Mouse (Mus musculus) right cerebral cortex, postnatal 14 days (tissue): ENCODE measurements around the gene Neurl4.
A peak's percentile ranks its signal among the peaks of the same experiment; 100 is the strongest.
"Not testable (repeated sequence)": the region's sequence is repeated elsewhere in the genome, so short reads cannot be mapped to it uniquely, and the experiment has no call there.

ENCODE experiments used
- DNase-seq: peaks from one replicate; pipeline ENCODE4 v3.0.0; 2022

Neurl4 gene

DNA sequence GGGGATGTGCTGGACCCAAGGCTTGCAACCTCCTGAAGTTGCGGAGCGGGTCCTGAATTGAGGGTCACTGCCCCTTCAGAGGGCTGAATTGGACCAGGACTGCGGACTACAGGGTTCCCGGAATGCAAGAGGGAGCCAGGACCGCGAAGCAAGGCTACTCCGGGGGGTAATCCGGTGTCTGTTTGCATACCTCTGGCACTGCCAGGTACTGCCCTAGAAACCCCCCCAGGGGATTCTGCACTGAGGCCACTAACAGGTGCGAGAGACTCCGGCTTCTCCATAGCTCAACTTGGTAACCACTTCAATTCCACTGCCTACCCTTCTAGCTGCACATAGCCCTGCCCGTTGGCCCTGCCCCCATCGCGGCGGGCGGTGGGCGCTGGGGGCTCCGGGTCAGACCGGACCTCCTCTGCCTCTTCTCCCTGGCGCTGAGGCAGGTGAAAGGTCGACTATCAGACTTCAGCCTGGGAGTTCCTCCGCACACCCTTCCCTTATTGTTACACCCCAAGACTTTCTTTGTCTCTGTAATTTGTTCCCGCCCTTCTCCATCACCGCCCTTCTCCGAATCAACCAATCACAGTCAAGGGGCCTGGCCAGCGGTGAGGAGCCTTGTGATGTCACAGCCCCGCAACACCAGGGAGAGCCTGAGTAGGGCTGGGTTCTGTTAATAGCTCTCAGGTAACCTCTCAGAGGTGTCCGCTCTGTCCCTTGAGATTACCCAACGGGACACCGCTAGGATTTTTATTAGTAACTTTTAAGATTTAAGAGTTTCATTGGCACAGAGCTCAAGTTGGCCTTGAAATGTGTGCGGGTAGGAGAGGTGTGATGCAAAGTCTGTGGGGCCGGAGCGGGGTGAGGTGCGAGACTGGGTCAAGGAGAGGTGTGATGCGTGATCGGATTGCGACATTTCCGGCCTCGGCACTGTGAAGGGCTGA lies at the start of gene Neurl4, which contains the start of gene 2810408A11Rik:
Gene Neurl4 (plus strand): TSS at position 602 of the 935 bp plus-strand sequence.
Gene 2810408A11Rik (minus strand): TSS at position 517 of the 935 bp plus-strand sequence.
- DNase-seq, result peak; percentile 83

DNA sequence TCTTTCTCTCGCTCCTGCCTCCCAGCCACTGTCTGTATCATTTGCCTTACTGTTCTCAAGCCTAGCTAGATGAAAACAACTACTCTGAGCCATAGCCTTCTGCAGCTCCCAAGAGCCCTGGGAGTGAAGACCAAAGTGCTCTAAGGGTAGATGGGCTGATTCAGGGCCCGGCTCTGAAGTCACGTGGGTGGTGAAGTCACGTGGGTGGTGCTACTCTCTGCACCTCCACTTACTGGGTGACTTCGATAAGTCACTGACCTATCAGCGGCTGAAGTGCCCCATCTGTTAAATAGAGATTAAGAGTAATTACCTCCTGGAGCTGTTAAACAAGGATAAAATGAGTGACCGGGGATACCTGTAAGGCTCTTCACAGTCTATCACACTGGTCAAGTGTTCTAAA lies 46.9 kb upstream of the Neurl4 start:
- DNase-seq, result no peak

DNA sequence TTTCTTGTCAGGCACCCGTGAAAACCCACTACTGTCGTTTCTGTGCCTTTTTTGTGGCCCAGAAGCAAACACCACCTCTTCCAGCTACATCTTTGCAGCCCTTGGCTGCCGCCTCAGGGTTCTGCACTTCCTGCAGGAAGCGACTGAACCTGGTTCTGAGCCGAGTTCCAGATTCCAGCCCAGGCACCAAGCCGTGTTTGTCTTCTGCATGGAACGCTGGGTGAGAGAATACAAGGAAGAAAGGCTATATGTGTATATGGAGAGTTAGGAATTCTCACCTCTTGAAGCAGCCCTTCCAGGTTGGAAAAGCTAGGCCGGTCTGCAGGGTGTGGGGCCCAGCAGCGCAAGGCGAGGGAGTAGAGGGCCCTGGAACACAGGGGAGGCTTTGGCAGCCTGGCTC lies 46.2 kb upstream of the Neurl4 start:
- DNase-seq, result no peak

DNA sequence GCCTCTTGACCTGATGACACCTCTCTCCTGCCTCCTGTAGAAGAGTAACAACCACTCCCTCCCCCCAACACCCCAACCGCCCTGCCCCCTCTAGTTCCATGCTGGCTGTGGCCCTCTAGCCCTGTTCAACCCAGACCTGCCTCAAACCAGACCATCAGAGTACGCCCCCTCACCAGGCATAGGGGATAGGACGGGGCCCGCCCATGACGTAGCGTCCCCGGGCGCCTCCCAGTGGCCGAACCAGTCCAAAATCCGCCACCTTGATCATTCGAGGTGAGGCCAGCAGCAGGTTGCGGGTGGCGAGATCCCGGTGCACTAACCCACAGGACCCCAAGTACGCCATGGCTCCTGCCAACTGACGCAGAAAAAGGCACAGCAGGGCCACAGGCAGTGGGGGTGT lies 45.5 kb upstream of the Neurl4 start:
- no peak for DNase-seq

DNA sequence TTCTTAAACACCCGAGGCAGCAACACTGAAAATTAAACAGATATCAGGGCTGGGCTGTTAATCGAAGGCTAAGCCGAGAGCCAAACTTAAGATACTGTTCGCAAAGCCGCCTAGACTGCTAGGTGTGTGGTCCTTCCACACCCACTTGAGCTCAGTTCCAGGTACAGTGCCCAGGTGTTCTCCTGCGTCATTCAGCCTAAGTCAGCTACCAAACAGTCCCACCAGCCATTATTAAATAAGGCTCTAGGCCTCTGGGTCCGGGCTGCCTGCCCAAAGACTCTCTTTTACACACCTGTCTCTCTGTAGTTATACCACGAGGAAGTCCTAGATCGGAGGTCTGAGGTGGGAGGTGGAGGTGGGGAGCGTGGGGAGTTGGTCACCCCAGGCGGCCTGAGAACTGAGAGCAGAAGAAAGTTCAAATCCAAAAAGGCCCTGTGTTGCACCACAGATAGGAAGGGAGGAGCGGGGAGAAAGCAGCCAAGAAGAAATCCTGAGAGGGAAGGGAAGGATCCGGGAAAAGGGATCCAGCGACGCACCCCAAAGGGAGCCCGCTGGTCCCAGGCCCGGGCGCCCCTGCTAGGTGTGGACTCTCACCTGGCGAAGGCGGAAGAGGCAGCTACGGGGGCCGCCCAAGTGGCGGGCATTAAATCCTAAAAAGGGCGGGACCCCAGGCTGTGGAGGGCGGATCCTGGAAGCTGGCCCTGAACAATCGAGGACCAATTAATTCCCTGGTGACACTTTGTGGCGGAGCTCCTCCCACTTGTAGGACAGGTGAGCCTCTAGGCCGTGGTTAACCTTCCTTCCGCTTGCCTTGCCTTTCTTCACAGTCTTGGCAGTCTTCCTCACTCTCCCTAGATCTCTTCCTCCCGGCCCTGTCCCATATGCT lies 42.5 kb upstream of the Neurl4 start, which contains the start of gene Tnk1:
Gene Tnk1 (minus strand): TSS at position 618 of the 886 bp plus-strand sequence.
- no peak for DNase-seq

DNA sequence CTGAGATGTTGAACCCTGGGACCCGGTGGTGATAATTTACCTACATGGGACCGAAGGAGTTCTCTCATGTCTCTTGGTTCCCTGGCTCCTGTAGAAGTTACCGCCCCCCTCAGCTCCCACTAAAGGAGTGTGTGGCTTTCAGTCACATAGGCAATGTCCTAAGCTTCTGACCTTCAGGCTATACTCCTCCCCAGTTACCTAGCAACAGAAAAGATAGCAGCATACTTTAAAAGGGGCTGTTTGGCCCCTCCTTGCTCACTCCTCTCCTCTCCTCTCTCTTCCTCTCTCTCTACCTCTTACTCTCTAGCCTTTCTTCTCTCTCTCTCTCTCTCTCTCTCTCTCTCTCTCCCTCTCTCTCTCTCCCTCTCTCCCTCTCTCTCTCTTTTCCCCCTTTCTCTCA lies 37.1 kb upstream of the Neurl4 start:
- not testable (repeated sequence) for DNase-seq

DNA sequence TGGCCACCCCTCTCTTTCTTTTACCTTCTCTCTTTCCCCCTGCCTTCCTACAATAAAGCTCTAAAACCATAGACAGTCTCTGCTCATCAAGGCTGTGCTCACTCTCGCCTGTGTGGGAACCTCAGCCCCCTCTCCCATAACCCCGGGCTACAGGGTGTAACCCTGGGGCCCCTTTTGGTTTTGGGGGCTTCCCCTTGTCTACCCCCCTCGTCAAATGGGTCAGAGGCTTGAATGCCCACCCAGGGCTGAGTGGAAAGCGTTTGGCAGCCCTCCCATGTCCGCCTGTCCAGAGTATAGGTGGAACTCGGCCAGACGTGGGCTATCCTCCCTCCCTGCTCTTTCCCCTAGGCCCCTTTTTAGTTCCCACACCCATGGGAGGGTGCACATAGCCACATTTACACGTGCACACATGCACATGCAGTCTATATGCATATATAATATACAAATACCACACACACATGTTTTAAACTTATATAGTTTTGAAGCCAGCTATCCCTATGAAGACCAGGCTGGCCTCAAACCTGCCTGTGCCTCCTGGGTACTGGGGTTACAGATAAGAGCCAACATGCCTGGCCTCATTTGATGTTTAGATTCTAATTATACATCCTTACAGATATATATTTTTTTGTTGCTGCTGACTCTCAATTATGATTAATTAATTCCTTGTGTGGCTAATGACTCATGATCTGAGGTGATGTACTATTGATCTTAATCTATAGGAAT lies 36.6 kb upstream of the Neurl4 start:
- DNase-seq, result no peak

DNA sequence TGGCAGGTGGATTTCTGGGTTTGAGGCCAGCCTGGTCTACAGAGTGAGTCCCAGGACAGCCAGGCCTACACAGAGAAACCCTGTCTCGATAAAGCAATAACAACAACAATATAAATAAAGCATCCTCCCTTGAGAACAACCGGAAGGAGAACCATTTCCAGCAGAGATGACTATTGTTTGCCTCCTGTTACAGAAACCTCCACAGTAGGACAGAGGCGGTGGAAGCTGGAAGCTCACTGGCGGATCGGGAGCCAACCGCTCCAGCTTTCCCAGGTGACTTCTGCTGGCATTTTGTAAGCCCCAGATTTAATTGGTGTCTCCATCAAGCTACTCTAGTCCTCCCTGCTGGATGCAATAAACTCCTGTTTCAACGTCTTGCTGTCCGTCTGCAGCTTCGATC lies 35.3 kb upstream of the Neurl4 start:
- no peak for DNase-seq

DNA sequence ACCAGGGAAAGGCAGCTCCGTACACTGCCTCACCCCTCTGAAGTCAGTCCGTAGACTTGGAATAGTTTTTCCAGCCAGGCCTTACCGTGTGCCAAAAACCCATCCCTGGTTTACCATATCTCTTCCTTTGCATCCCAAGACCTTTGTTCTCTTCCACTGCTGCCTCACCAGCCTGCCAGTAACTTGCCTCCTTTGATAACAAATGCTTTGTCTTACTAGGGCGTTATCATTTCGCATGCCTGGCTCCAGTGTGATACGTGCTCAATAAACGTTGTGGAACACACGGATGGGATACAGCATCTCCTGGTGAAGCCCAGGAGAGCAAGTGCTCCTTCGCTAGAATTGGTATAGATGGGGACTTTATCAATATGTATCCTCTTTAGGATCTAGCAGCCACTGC lies 33.5 kb upstream of the Neurl4 start:
- no peak for DNase-seq

DNA sequence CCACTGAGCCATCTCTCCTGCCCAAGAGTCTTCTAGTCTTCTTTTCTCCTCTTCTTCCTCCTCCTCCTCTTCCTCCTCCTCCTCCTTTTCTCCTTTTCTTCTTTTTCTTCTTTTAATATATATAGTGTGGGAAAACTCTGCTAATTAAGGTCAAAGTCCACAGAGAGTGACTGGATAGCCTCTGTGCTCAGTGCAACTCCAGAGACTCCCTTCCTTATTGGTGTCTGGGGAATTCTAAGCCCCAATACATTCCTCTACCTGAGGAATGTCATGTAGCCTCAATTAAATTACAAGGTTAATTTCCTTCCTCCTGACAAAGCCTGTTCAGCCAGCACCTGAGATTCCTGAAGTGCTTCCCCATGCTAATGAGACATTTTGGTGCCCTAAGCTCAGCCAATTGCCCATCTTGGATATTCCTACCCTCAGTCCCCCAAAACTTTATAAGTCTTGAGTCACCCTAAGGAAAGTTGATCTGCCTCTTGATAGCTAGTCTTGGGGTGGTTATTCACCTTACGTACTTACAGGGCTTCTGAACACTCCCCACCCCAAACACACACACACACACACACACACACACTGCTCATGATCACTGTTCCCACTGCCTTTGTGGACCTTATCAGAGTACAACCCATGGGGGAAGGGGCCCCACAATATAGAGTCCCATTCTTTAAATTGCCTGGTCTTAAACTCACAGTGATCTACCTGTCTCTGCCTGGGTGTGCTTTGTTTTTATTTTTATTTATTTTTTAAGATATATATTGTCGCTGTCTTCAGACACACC lies 30.4 kb upstream of the Neurl4 start:
- no peak for DNase-seq

DNA sequence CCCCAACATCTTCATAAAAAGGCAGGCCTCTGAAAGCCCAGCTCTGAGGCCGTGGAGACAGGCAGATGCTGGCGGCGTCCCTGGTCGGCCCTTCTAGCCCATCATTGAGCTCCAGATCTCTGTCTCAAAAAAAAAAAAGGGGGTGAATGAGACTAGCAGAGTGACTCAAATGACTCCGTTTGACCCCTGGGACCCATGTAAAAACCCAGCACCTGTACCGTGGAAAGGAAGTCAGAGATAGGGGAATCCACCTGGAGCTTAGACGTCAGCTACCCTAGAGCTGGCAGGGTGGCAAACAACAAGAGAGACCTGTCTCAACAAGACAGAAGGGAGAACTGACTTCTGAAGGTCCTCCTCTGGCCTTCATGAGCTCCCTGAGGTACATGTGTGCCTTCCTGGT lies 29.1 kb upstream of the Neurl4 start:
- no peak for DNase-seq

DNA sequence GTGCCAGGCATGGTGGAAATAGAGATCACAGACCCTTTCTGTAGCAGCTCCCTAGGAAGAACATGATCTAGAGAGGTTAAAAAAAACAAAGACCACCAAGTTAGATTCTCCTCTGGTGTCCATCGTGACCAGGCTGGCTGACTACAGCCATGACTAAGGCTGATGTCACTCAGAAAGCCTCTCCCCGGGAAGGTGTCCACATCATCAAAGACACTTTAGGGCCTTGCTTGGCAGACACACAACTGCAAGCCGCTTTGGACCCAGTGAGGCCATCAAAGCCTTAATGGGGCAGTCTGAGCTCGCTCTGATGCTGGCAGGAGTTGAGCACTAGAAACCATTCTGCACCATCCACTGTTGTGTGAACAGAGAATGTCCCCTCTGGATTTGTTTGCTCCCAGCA lies 28.4 kb upstream of the Neurl4 start:
- no peak for DNase-seq

DNA sequence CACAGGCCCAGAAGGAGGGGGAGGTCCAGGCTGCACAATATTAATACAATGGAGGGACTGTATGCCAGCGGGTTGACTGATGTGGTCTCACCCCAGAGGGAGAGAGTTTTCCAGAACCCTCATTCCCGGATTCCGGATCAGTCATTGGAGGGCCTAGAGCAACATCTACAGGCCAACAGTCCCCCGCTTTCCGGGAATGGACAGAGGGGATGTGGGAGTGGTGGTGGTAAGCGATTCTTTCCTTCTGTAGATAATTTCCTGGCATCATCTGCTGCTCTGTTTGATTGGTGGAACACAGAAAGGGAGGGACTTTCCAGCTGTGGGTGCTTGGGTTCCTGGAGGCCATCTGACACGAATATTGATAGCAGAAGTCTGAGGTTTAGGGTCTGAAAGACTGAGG lies 24.7 kb upstream of the Neurl4 start:
- no peak for DNase-seq

DNA sequence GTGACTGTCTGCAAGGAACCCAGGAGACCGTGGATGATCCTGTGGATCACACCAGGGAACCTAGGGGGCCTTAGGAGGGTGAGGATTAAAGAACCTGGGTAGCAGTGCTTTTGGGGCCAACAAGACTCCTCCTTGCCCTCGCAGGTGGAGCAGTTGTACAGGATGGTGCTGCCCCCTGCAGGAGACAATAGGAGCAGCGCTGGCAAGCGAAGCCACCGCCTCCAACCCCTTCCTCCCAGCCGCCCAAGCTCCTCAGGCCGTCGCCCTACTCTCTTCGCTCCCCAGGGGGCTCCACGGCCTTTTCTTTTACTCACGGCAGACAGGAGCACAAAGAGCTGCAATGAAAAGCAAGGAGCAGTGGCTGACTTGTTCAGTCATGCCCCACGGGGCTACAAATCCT lies 24.0 kb upstream of the Neurl4 start:
- DNase-seq, result peak; percentile 84

DNA sequence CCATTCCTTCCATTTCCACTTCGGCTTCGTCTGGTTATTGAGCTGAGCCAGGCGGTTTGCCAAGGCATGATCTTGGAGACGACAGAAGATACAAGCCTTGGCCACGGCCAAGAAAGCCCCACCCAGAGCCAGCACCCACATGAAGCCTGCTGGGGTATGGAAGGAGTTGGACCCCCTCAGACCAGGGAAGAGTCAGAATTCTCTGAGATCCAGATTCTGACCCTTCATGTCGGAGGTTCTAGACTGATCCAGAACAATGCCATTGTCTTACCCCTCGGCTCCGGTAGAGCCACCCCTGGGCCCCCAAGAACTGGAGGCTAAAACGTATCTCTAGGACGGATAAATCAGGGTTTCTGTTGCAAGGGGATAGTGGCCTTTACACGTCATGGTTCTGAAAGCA lies 23.0 kb upstream of the Neurl4 start, which contains the start of gene Tmem95:
Gene Tmem95 (minus strand): TSS at position 141 of the 400 bp plus-strand sequence.
- no peak for DNase-seq

DNA sequence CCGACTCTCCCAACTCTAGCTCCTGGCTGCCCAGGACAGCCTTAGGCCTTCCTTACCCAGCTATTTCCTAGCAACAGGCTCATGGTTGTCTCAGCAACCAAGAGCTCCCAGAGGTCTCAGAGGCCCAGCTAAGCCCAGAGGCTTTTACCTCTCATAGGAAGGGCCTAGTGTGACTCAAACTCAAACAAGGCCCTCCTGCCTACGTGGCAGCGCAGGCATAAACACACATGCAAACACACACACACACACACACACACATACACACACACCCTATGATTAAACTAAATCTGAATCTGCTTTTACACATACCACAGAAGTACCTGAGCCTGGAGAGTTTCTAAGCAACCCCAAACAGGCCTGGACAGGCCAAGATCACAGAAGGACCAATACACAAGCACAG lies 22.5 kb upstream of the Neurl4 start:
- no peak for DNase-seq

DNA sequence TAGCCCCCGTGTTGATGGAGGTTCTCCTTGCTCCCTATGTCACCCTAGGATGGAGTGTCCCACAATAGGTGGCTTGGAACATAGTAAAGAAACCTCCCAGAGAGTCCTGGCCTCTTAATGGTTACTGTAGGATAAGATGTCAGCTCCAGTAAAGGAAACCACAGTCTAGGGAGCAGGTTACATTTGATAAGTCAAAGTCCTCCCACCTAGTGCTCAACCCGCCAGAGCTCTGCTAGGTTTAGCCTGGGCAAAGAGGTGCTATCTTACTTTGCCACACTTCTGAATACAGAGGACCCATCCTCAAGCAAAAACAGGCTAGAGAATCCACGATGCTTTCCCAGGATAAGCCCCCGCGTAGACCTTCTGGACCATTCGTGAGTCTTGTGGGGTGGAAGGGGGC lies 21.9 kb upstream of the Neurl4 start:
- DNase-seq, result no peak

DNA sequence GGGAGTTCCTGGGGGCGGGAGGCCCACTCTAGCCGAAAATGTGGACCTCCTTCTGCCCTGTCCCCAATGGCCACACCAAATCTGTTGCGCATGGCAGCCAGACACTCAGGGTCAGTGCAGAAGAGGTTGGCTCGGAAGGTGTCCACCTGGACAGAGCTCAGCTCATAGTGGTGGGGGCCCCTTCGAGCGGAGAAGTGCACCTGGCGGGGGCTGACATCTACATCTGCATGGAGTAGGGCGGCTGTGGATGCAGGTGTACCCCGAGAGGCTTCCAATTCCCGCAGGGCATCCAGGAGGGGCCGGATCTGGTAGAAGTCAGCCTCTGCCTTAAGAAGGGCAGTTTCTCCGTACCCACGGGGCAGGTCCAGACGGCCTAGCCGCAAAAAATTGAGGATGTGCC lies 21.2 kb upstream of the Neurl4 start:
- no peak for DNase-seq

DNA sequence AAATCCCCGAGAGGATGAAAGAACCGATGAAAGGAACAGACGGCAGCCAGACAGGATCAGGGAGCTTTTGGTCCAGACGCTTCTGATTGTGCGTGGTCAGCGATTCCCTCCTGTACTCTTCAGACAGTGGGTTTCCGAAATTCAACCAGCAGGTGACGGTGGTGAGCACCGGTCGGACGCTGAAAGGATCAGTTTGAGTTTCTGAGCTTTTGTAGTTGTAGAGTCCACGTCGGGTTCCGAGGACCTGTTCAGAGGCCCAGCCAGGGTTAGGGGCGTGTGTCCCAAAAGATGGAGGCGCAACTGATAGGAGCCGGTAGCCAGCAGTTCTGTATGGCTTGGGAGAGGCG lies 20.4 kb upstream of the Neurl4 start:
- DNase-seq, result peak; percentile 50

DNA sequence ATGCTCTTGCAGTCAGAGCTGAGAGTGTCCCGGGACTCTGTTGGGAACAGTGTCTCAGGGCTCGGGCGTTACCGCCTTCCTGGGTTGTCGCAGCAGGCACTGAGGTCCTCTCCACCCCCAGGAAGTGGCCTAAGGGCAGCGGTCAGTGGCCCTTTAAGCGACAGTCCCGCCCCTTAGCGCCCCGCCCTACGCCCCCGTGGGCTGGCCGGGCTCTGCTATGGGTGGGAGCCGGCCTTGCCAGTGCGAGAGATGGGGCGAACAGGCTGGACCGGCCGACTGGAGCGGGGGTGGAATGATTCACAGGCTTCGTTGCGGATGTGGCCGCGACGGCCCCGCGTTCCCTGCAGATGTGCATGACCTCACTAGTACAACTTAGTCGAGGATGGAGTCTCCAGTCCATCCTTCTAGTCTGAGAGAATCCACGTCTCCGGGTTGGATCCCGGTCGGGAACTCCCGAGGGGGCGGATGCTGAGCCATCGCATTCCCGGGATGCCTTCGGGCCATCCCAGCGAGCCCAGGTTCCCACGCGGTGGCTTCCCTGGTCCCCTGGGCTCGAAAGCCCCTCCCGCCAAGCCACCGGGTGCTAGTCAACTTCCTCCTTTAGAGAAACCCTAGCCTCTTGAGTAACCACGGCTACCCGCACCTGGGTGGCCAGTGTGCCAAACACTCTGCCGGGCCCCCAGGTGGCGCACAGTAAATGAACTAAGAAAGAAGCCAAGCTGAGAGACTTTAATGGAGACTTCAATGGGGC lies 19.8 kb upstream of the Neurl4 start, which contains the start of gene Kctd11:
Gene Kctd11 (minus strand): TSS at position 554 of the 751 bp plus-strand sequence.
- DNase-seq, result peak; percentile 64
